Mouse (Mus musculus): ENCODE data around the gene Prdm10.

- TF ChIP-seq CTCF (IDR thresholded peaks at IDR 0.05) (no peak), POLR2A (IDR thresholded peaks at IDR 0.05; ENCODE audit: insufficient read depth, low read depth, low read length) (no peak), EP300 (IDR thresholded peaks at IDR 0.05; ENCODE audit: insufficient read depth, low read depth, low read length) (no peak)
Observed at GRCm38 (mm10) chr9:31422143-31422542, 141.8 kb downstream of the Prdm10 start.

Measured in heart, adult 2 months (tissue).